Mouse (Mus musculus) MEL (cell line): ENCODE measurements at regions not wholly inside any gene's neighbourhood (a gene's known extent, or its start where the extent isn't known, plus 50 kb on each side); places are given as distances from the start of the nearest gene placed in this dataset.

ENCODE experiments used
- DNase-seq: peaks from one replicate; pipeline ENCODE4 v3.0.0; 2011; ENCODE audit warnings: low read depth, low spot score
- H3K27ac ChIP-seq: 2 replicates; pipeline ENCODE4 v1.5.1; 2012; ENCODE audit warnings: low read depth, mild to moderate bottlenecking, control low read depth, low read length, moderate library complexity; ENCODE audit not compliant: control insufficient read depth
- H3K27me3 ChIP-seq, 2 experiments: fragments of 150-350 bp in 1 of 2; sonication (generic) in 1 of 2; 2 replicates each; pipeline ENCODE4 v1.6.1; 2012; ENCODE audit warnings: low read length in 2 of 2, mild to moderate bottlenecking in 2 of 2, improper control_type of control experiment in 1 of 2, moderate library complexity in 1 of 2; ENCODE audit not compliant: insufficient read depth in 2 of 2, control insufficient read depth in 1 of 2
- H3K36me3 ChIP-seq, 2 experiments: 2 replicates each; pipeline ENCODE4 v1.6.1; 2012 to 2014; ENCODE audit warnings: low read length in 2 of 2, improper control_type of control experiment in 1 of 2, inconsistent platforms in 1 of 2, mild to moderate bottlenecking in 1 of 2; ENCODE audit not compliant: insufficient read depth in 2 of 2, control insufficient read depth in 1 of 2
- H3K4me1 ChIP-seq, 2 experiments: fragments of 150-350 bp in 1 of 2; sonication (generic) in 1 of 2; 2 replicates each; pipeline ENCODE4 v1.6.1; 2012; ENCODE audit warnings: low read length in 2 of 2, improper control_type of control experiment in 1 of 2, mild to moderate bottlenecking in 1 of 2; ENCODE audit not compliant: insufficient read depth in 2 of 2, control insufficient read depth in 1 of 2
- H3K4me3 ChIP-seq, 2 experiments: fragments of 150-350 bp in 1 of 2; sonication (generic) in 1 of 2; 2 replicates each; pipeline ENCODE4 v1.5.1; 2012; ENCODE audit warnings: low read depth in 2 of 2, low read length in 2 of 2, mild to moderate bottlenecking in 2 of 2, moderate library complexity in 2 of 2, control low read depth in 1 of 2, improper control_type of control experiment in 1 of 2; ENCODE audit not compliant: control insufficient read depth in 1 of 2, insufficient read depth in 1 of 2
- H3K79me2 ChIP-seq: 2 replicates; pipeline ENCODE4 v1.6.1; 2012; ENCODE audit warnings: mild to moderate bottlenecking, low read length, moderate library complexity; ENCODE audit not compliant: control insufficient read depth, poor library complexity, insufficient read depth
- H3K9ac ChIP-seq: 2 replicates; pipeline ENCODE4 v1.6.1; 2012; ENCODE audit warnings: low read depth, mild to moderate bottlenecking, control low read depth, low read length, moderate library complexity; ENCODE audit not compliant: control insufficient read depth, poor library complexity, severe bottlenecking
- H3K9me3 ChIP-seq: fragments of 150-350 bp; sonication (generic); replicated peaks from 2 replicates; pipeline ENCODE4 v1.6.1; 2012; ENCODE audit warnings: mild to moderate bottlenecking, low read length, improper control_type of control experiment, moderate library complexity; ENCODE audit not compliant: insufficient read depth
- CHD2 ChIP-seq: IDR thresholded peaks from 2 replicates; pipeline ENCODE4 v1.6.1; 2011; ENCODE audit warnings: low read length, improper control_type of control experiment
- E2F4 ChIP-seq: IDR thresholded peaks from 2 replicates; pipeline ENCODE4 v1.6.1; 2011; ENCODE audit warnings: low read depth, low read length, improper control_type of control experiment, borderline replicate concordance
- ELF1 ChIP-seq: IDR thresholded peaks from 2 replicates; pipeline ENCODE4 v1.6.1; 2014; ENCODE audit warnings: low read depth, mild to moderate bottlenecking, inconsistent platforms, low read length, improper control_type of control experiment, moderate library complexity
- ETS1 ChIP-seq: IDR thresholded peaks from 2 replicates; pipeline ENCODE4 v1.6.1; 2012; ENCODE audit warnings: low read depth, mild to moderate bottlenecking, inconsistent platforms, low read length, improper control_type of control experiment, moderate library complexity
- JUND ChIP-seq: IDR thresholded peaks from 2 replicates; pipeline ENCODE4 v1.6.1; 2011; ENCODE audit warnings: low read depth, mild to moderate bottlenecking, improper control_type of control experiment, low read length
- KAT2A ChIP-seq: conservative IDR thresholded peaks from 2 replicates; pipeline ENCODE4 v1.6.1; 2012; ENCODE audit warnings: low read depth, low read length, improper control_type of control experiment, inconsistent platforms
- MAFK ChIP-seq: IDR thresholded peaks from 2 replicates; pipeline ENCODE4 v1.6.1; 2011; ENCODE audit warnings: low read depth, mild to moderate bottlenecking, low read length, improper control_type of control experiment, borderline replicate concordance
- MAX ChIP-seq: IDR thresholded peaks from 2 replicates; pipeline ENCODE4 v1.6.1; 2011; ENCODE audit warnings: low read length, improper control_type of control experiment
- MAZ ChIP-seq: IDR thresholded peaks from 2 replicates; pipeline ENCODE4 v1.6.1; 2012; ENCODE audit warnings: low read depth, mild to moderate bottlenecking, inconsistent platforms, low read length, improper control_type of control experiment
- MXI1 ChIP-seq: IDR thresholded peaks from 2 replicates; pipeline ENCODE4 v1.6.1; 2011; ENCODE audit warnings: mild to moderate bottlenecking, low read depth, low read length, improper control_type of control experiment
- POLR2A ChIP-seq, 2 experiments: IDR thresholded peaks; 2 replicates each; pipeline ENCODE4 v1.6.1; 2011 to 2012; ENCODE audit warnings: low read length in 2 of 2, mild to moderate bottlenecking in 2 of 2, control low read depth in 1 of 2, improper control_type of control experiment in 1 of 2, low read depth in 1 of 2, moderate library complexity in 1 of 2; ENCODE audit not compliant: control insufficient read depth in 1 of 2, insufficient read depth in 1 of 2, poor library complexity in 1 of 2
- POLR2AphosphoS2 ChIP-seq: IDR thresholded peaks from 2 replicates; pipeline ENCODE4 v1.6.1; 2011; ENCODE audit warnings: low read length, improper control_type of control experiment
- RAD21 ChIP-seq: IDR thresholded peaks from 2 replicates; pipeline ENCODE4 v1.6.1; 2011; ENCODE audit warnings: mild to moderate bottlenecking, low read depth, low read length, improper control_type of control experiment
- RCOR1 ChIP-seq: IDR thresholded peaks from 2 replicates; pipeline ENCODE4 v1.6.1; 2012; ENCODE audit warnings: low read depth, mild to moderate bottlenecking, inconsistent platforms, low read length, improper control_type of control experiment
- SMC3 ChIP-seq: IDR thresholded peaks from 2 replicates; pipeline ENCODE4 v1.6.1; 2011; ENCODE audit warnings: low read depth, low read length, improper control_type of control experiment
- TCF12 ChIP-seq: IDR thresholded peaks from 2 replicates; pipeline ENCODE4 v1.6.1; 2014; ENCODE audit warnings: low read depth, mild to moderate bottlenecking, inconsistent platforms, low read length, improper control_type of control experiment, moderate library complexity
- UBTF ChIP-seq: IDR thresholded peaks from 2 replicates; pipeline ENCODE4 v1.6.1; 2012; ENCODE audit warnings: low read depth, mild to moderate bottlenecking, inconsistent platforms, low read length, improper control_type of control experiment, moderate library complexity, borderline replicate concordance; ENCODE audit not compliant: insufficient read depth
- USF2 ChIP-seq, 2 experiments: IDR thresholded peaks; 2 replicates each; pipeline ENCODE4 v1.6.1; 2011 to 2012; ENCODE audit warnings: improper control_type of control experiment in 2 of 2, low read length in 2 of 2, borderline replicate concordance in 1 of 2, inconsistent platforms in 1 of 2, low read depth in 1 of 2, mild to moderate bottlenecking in 1 of 2; ENCODE audit not compliant: insufficient read depth in 1 of 2
- ZC3H11A ChIP-seq: IDR thresholded peaks from 2 replicates; pipeline ENCODE4 v1.6.1; 2012; ENCODE audit warnings: low read depth, mild to moderate bottlenecking, inconsistent platforms, low read length, improper control_type of control experiment
- ZNF384 ChIP-seq: IDR thresholded peaks from 2 replicates; pipeline ENCODE4 v1.6.1; 2012; ENCODE audit warnings: low read depth, mild to moderate bottlenecking, inconsistent platforms, low read length, improper control_type of control experiment

DNA sequence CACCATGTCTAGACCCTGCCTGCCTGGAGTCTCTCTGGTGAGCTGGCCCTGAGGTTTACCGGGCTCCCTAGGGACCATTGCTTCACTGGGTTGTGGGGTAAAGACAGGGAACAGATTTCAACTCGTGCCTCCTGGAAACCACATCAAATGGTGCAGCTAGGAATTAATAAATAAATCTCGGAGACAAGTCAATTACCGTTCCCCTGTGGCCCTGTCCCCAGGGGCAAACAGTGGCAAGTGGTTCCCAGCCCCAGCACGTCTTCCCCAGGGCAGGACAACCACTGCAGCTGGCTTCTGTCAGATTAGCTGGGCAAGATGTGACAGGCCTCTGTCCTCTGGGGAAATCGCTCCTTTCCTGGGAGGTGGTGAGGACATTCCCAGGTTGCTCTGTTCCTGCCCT lies 54.3 kb upstream of the Haao start:
- Histone ChIP-seq H3K36me3 (peaks cover 0 to 9% of the 10 kb centered on the region in 2 experiments; a peak in 2 of 4 replicates), H3K27ac (no peak overlapping the region), H3K79me2 (no peaks in the 10 kb centered on the region), H3K9me3 (no peaks in the 10 kb centered on the region), H3K9ac (no peak overlapping the region), H3K4me1 (peaks cover 0 to 11% of the 10 kb centered on the region in 2 experiments; a peak in 2 of 4 replicates), H3K27me3 (no peaks in the 10 kb centered on the region), H3K4me3 (no peak overlapping the region)
- DNase-seq: no peak
- TF ChIP-seq ZNF384 (no peak), ZC3H11A (no peak), RCOR1 (no peak), E2F4 (no peak), ETS1 (no peak), SMC3 (no peak), POLR2A (IDR thresholded peaks at IDR 0.05; ENCODE audit: control insufficient read depth in 1 of 2, insufficient read depth in 1 of 2, low read depth in 1 of 2, low read length in 2 of 2, poor library complexity in 1 of 2) (no peak), POLR2AphosphoS2 (no peak)

DNA sequence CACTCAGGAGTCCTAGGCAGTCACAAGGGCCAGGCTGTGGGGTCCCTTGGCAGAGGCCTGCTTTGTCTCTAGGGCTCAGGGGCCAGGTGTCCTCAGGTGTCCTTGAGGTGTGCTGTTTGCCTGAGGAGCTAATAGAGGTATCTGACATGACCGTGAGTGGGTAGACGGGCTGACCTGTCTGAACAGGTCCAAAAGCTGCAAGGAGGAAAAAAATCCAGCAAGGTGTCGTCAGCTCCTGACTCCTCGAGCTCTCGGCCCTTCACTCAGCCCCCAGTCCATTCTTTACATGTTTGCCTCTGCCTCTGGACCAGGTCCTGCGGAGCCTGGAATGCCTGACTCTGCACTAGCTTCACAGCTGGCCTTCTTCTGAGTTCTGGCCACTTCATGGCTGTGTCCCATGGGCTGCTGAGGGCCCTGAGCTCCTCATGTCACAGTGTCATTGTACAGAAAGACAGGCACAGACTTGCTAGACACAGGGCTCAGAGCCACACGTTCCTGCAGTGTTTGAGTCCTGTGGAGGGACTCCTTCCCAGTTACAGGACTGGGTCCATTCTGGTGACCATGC lies 51.9 kb upstream of the Haao start:
- Histone ChIP-seq H3K9ac (no peak overlapping the region), H3K4me1 (peaks cover 0 to 3% of the 10 kb centered on the region in 2 experiments; a peak in 1 of 4 replicates), H3K36me3 (0 out of 4 replicates have a peak, but pooled peaks cover 0 to 2% of the 10 kb centered on the region in 2 experiments), H3K27me3 (no peaks in the 10 kb centered on the region), H3K4me3 (no peak overlapping the region), H3K9me3 (no peaks in the 10 kb centered on the region), H3K27ac (no peak overlapping the region), H3K79me2 (no peaks in the 10 kb centered on the region)
- DNase-seq: no peak
- TF ChIP-seq MAFK (no peak), MAZ (no peak), SMC3 (no peak), POLR2A (IDR thresholded peaks at IDR 0.05; ENCODE audit: control insufficient read depth in 1 of 2, insufficient read depth in 1 of 2, low read depth in 1 of 2, low read length in 2 of 2, poor library complexity in 1 of 2) (no peak), TCF12 (no peak), RAD21 (no peak), E2F4 (no peak), RCOR1 (no peak), CHD2 (no peak), USF2 (IDR thresholded peaks at IDR 0.05; ENCODE audit: borderline replicate concordance in 1 of 2, insufficient read depth in 1 of 2, low read depth in 1 of 2, low read length in 2 of 2) (no peak), JUND (no peak), MXI1 (no peak), ZNF384 (no peak), ELF1 (no peak), UBTF (no peak), POLR2AphosphoS2 (no peak), KAT2A (no peak), MAX (no peak)
